Mouse (Mus musculus) cerebellum, adult 11 months (tissue): ENCODE results near the gene Med28.

Source experiments
- DNase-seq: peaks from one replicate; pipeline ENCODE4 v3.0.0; 2022

The Med28 gene

DNA sequence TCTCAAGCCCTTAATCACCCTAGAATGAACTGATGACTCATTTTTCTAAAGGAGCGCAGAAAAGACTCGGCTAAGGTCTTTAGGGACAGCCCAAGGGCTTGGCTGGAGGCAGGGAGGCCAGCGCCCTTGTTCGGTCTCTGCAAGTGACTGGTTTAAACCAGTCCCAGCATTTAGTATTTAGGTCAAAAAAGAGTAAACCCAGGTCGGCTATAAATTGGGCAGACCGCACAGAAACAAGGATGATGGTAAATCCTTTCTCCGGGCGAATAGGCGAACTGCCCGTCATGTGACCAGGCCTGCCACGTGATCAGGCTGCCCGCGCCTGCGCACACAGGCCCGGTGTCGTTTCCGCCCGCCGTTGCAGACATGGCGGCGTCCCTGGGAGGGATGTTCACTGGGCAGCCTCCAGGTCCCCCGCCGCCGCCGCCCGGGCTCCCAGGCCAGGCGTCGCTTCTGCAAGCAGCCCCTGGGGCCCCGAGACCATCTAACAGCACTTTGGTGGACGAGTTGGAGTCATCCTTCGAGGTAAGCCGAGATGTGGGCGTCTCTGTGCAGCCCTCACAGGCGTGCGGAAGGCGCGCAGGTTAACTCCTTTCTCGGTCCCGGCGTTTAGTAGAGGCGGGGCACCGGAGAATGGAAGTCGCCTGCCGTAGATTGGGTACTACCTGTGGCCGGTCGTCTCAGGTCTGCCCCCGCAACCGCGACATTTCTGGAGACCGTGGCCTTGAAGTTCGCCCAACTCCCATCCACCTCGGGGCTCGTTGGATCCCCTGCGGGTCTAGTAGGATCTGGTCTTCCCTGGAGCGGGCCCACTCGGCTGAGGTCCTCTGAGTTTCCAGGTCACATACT is at the start of gene Med28:
TSS of gene Med28 (plus strand) at position 270 of the 849 bp plus-strand sequence.
- DNase-seq = peak; percentile 93

DNA sequence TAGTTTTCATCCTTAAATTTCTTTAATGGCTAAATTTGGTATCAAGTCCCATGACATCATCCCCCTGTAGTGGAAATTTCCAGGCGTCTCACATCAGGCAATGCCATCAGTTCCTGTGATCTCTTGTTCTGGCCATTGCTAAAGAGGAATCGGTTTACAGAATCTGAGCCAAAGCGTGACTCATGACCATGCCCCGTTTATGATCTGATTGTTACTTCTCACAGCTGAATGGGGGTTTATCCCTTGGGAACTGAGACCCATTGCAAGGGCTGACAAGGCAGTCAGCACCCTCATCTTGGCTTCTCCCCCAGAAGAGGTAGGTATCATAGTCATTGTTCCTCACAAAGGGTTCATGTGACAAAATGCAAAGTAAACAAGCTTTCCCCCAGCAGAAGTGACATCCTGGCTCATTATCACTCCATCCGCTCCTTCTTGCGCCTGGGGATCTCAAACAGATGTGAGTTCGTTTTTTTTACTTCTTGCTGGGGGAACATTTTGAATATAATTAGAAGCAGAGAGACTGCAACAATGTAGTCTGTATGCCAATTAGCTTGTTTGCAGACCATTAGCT is 47.1 kb upstream of the Med28 start:
- DNase-seq = no peak

GRCm38 (mm10) chr5:45473521-45473920 is 46.5 kb upstream of the Med28 start:
- no peak for DNase-seq

GRCm38 (mm10) chr5:45474215-45474614 is 45.8 kb upstream of the Med28 start:
- DNase-seq = peak; percentile 28

GRCm38 (mm10) chr5:45474758-45475157 is 45.3 kb upstream of the Med28 start:
- DNase-seq = no peak

DNA sequence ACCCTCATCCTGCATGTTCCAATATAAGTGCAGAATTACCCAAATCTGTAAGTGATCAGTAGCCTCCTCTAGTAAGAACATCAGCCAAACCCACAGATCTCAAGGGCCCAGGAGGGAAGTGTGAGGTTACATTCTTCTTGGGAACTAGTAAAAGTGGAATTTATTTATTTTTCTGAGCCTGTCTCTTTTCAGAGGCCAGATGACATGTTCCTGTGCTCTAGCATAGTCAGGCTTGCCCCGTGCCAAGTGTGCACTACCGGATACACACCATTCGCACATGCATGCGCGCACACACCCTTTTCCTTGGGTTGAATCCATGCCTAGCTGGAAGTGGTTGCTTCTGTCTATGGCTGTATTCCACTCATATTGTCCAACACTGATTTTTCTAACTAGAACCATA is 44.3 kb upstream of the Med28 start:
- DNase-seq = no peak

- no peak for DNase-seq
These were observed 43.7 kb upstream of the Med28 start for GRCm38 (mm10) chr5:45476288-45476687.

- no peak for DNase-seq
These were observed 42.4 kb upstream of the Med28 start for GRCm38 (mm10) chr5:45477601-45478000.

DNA sequence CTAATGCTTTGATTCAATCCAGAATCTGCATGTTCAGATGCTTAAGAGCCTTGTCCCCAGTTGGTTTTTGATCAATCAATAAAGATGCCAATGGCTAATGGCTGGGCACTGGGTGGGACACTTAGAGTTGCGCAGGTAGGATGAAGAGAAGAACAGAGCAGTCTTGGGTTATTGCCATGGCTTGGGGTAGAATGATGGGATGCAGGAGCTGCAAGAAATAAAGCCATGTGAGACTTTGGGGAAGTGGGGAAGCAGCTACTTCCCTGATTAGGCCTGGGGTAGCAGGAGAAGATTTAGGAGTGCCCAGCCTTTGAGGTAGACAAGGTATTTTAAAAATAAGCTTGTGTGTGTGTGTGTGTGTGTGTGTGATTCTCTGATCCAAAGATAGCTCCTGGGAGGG is 40.0 kb upstream of the Med28 start:
- no peak for DNase-seq

DNA sequence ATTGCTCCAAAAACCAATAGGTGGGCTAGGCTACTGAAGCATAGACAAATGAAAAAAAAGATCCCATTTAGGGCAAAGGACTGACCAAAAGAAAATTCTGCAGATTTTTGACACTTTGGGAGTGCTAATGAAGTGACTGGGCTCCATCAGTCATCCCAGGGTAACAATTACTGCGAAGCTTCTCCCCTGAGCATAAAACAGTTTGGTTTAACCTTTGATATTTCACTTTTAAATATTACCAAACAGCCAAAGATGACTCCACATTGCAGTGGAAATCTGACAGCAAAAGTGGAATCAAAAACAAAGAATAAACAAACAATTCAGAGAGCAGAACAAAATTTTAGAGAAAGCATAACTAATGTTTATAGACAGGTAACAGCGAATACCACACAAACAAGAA is 38.9 kb upstream of the Med28 start:
- DNase-seq = no peak

DNA sequence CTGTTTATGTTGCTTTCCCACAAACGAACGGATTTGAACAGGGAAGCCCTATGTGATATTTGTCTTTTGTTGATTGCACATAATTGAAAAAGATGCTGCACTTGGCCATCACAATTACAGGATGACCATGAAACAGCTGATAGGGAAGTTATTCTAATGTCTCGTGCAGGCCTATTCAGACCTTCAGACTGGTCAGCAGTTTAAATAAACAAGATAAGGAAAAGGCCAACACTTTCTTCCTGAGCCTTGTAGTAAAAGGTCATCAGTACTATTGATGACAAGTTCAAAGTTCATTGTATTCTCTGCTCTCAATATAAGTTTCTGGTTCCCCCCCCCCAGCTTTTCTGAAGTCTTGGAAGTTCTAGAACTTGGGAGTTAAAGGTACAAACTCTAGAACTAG is 37.4 kb upstream of the Med28 start:
- DNase-seq = no peak

DNA sequence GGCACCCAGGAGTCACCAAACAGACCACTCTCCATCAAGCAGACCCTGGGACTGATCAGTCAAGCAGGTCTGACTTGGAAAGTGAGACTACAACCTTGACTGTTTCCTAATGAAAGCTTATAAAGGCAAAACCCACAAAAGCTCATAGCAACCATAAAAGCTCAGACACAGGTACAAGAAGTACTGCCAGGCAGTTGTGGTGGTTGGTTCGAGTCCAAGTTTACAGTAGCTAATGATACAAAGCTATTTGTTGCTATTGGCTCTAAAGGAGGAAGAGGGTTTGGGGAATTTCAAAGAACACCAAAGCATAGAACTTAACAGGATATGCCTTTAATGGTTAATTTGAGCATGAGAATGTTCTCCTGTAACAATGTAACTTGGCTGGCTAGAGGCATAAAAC is 36.4 kb upstream of the Med28 start:
- no peak for DNase-seq

- DNase-seq = no peak
These were observed 28.3 kb upstream of the Med28 start for GRCm38 (mm10) chr5:45491776-45492175.

- peak; percentile 98 for DNase-seq
These were observed 26.6 kb upstream of the Med28 start, which contains the start of gene Lap3 for GRCm38 (mm10) chr5:45493191-45494092. Lap3 (plus strand) TSS chr5:45493374.

- no peak for DNase-seq
These were observed 25.8 kb upstream of the Med28 start for GRCm38 (mm10) chr5:45494093-45494755.

DNA sequence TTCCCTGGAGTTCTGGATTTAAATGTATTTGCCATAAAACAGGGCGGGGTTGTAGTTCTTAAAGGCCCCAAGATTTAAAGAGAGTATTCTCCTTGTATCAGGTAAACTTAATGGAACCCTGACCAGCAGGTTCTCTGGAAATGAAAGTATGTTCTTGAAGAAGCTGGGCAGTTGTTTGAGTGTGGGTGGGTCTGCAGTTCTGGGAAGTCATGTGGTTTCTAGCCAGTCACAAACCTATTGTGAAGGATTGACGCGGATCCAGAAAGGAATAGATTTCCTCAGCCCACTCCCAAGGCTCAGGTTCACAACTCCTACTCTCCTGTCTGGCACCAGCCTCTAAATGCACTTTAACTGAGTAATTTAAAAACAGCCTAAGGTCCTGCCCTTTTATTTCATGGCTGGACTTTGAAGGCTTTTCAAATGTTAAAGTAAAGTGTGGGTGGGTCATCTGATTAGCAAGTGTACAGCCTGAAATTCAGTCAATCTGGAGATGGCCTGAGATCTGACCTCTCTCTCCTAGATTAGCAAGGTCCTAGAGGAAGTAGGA is 24.5 kb upstream of the Med28 start:
- DNase-seq = no peak

DNA sequence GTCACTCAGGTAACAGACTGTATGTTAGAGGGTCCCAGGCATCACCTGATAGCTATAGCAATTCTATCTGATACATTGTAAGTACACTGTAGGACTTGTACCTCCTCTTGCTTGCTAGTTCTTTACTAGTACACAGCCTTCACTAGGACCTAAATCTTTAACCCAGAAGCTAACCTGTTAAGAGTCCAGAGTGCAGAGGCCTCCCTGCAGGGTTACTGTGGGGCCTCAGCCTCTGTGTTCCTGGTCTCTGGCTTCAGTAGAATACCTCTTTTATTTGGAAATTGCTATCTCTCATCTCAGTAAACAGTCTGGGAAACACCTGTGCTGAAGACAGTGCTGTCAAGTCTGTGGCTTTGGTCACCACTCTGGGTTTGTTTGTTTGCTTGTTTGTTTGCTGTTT is 24.0 kb upstream of the Med28 start:
- DNase-seq = no peak

DNA sequence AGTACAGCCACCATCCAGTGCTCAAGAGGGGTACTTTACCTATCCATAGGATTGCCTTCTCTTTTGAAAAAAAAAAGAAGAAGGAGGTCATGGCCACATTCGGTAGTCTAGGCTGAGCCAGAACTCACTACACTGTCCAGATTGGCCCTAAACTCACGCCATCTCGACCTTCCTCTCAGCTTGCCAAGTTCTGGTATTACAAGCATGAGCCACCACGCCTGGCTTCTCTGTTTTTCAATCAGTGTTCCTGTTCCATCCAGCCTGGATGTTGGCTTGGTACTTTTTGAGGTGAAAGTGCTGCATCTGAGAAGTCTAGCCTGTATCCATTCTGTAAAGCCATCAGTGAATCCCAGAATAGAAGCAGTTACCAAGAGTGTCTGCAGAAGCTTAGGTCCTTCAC is 23.6 kb upstream of the Med28 start:
- DNase-seq = no peak

GRCm38 (mm10) chr5:45496930-45497550 is 23.0 kb upstream of the Med28 start:
- DNase-seq = no peak

- no peak for DNase-seq
These were observed 22.5 kb upstream of the Med28 start for GRCm38 (mm10) chr5:45497564-45497963.

DNA sequence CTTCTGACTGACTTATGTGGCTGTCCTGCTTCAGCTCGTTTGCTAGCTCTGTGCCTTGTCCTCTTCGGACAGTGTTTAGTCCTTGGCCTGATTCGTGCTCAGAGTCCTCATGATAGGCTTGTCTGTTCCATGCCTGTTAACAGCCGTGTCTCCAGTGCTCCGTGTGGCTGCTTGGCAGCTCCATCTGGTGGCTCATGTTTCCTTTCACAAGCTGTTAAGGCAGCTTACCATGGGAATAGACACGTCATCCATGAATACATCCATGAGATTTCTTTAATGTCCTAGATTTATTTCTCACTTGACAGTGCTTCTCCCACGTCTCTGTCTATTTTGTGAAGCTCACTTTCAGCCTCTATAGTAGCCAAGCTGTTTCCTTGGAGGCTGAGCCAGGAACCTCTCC is 10.0 kb upstream of the Med28 start:
- no peak for DNase-seq

GRCm38 (mm10) chr5:45512908-45513307 is 7.1 kb upstream of the Med28 start:
- no peak for DNase-seq
